Mouse (Mus musculus) liver, adult 2 months (tissue): ENCODE results near the gene Ifitm2. TPM values are rescaled to one million over a fixed set of nuclear protein-coding genes. Genes with fewer than 3 reads are reported as not detected.

ENCODE experiments used
- DNase-seq: peaks from one replicate; pipeline ENCODE4 v3.0.0-alpha.2; 2011; ENCODE audit warnings: low read depth, low spot score; ENCODE audit errors: extremely low read depth
- H3K27ac ChIP-seq: fragments of 200-500 bp; replicated peaks from 2 replicates; pipeline ENCODE4 v1.5.1; 2012; ENCODE audit warnings: low read depth, mild to moderate bottlenecking, control low read depth, inconsistent platforms, low read length; ENCODE audit not compliant: insufficient read depth
- H3K27me3 ChIP-seq: fragments of 200-500 bp; 2 replicates; pipeline ENCODE4 v1.6.1; 2012; ENCODE audit warnings: mild to moderate bottlenecking, moderate library complexity, low read length, inconsistent platforms; ENCODE audit not compliant: control insufficient read depth, insufficient read depth
- H3K36me3 ChIP-seq: fragments of 200-500 bp; 2 replicates; pipeline ENCODE4 v1.6.1; 2012; ENCODE audit warnings: low read length, inconsistent platforms; ENCODE audit not compliant: control insufficient read depth, insufficient read depth
- H3K4me1 ChIP-seq: fragments of 200-500 bp; 2 replicates; pipeline ENCODE4 v1.6.1; 2011; ENCODE audit warnings: low read length; ENCODE audit not compliant: control insufficient read depth, insufficient read depth
- H3K4me3 ChIP-seq: fragments of 200-500 bp; 2 replicates; pipeline ENCODE4 v1.5.1; 2011; ENCODE audit warnings: low read depth, mild to moderate bottlenecking, control low read depth, low read length, moderate library complexity; ENCODE audit not compliant: insufficient read depth
- H3K79me2 ChIP-seq: fragments of 200-500 bp; 2 replicates; pipeline ENCODE4 v1.6.1; 2012; ENCODE audit warnings: inconsistent platforms, mild to moderate bottlenecking, low read length, moderate library complexity; ENCODE audit not compliant: control insufficient read depth, insufficient read depth
- H3K9ac ChIP-seq: fragments of 200-500 bp; 2 replicates; pipeline ENCODE4 v1.6.1; 2012; ENCODE audit warnings: low read depth, mild to moderate bottlenecking, control low read depth, inconsistent platforms, low read length
- CTCF ChIP-seq: fragments of 200-500 bp; IDR thresholded peaks from 2 replicates; pipeline ENCODE4 v1.5.1; 2011; ENCODE audit warnings: low read depth, low read length, control low read depth
- POLR2A ChIP-seq: fragments of 200-500 bp; IDR thresholded peaks from 2 replicates; pipeline ENCODE4 v1.6.1; 2011; ENCODE audit warnings: low read length, control low read depth; ENCODE audit not compliant: insufficient read depth; ENCODE audit errors: extremely low read depth
- WGBS: fragments of 180-500 bp; shearing (Covaris S2); methylation state at CpG from one replicate; pipeline ENCODE4 v1.1.7; 2018; 5-methylcytosine and 5-hydroxymethylcytosine counted together
- polyA plus RNA-seq: library from polyadenylated mRNA; depleted of rRNA; stranded (reverse); fragments of >200 nt; gene quantifications from 2 replicates; pipeline ENCODE4 v1.2.3, GENCODE M21; 2012
- total RNA-seq: library from RNA; depleted of rRNA; stranded (reverse); fragments of >200 nt; gene quantifications from 2 replicates; pipeline ENCODE4 v1.2.3, GENCODE M21; 2014

Ifitm2 gene
- total and polyA plus RNA-seq, 2 experiments: 270 to 1,028 TPM

DNA sequence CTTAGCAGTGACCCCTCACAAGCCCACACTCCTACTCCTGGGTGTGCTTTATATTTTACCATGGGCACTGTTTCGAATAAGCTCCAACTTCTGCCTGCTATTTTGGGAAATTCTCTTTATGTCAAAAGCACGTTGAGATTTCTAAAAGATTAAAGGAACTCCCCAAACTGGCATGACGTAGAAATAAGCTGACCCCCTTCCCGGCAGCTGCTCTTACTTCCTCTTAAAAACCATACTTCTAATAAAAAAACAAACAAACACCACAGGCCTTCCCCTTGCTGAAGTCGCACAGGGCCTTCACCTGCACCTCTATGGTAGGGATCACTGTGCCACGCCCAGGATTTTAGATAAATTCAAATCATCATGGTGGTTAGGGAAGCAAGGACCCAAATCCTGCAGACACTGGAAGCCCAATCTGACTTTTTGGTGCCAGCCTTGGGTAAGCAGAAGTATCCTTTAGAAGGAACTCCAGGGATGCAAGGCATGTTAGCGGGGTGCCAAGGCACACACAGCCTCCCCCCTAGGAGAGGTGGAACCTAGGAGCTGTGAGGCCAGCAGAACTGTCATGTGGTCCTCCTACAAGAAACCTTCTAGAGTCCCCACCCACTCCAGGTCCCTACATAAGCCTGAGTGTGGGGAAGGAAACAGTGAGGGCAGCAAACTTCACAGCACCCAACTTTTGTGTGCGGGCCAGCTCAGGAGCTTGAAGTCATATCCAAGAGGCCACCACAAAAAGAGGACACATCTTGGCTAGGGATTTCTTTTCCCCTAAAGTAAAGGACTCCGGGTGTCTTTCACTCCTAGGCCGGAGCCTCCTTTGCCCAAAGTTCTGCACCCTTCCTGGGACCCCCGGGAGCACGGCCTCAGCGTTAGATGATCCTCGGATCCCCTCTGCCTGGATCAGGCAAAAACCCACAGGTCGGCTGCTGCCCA, 1.7 kb downstream of the Ifitm2 start:
- H3K79me2 ChIP-seq: peaks cover 17% of the 10 kb centered on the region
- H3K27ac ChIP-seq: peak overlapping the region; percentile 95

GRCm38 (mm10) chr7:140953133-140953532, 2.7 kb downstream of the Ifitm2 start:
- TF ChIP-seq POLR2A (no peak), CTCF (no peak)
- Histone ChIP-seq H3K9ac (peak overlapping the region; percentile 30), H3K27ac (peak overlapping the region; percentile 72), H3K4me1 (peaks cover 12% of the 10 kb centered on the region), H3K79me2 (peaks cover 17% of the 10 kb centered on the region), H3K27me3 (no peaks in the 10 kb centered on the region), H3K36me3 (no peaks in the 10 kb centered on the region), H3K4me3 (no peak overlapping the region; the same call in 1 of the 2 replicates)
- no peak for DNase-seq
- WGBS: 64% methylated on average over 11 of the region's 11 CpGs

More for the DNA sequence above, 1.7 kb downstream of the Ifitm2 start:
- no peak for TF ChIP-seq CTCF
- TF ChIP-seq POLR2A: no peak
- Histone ChIP-seq H3K4me1 (peaks cover 11% of the 10 kb centered on the region), H3K27me3 (no peaks in the 10 kb centered on the region), H3K9ac (peak overlapping the region; percentile 67), H3K4me3 (peak overlapping the region; percentile 77), H3K36me3 (no peaks in the 10 kb centered on the region)
- 40% methylated on average over 15 of the region's 15 CpGs for WGBS
- DNase-seq: no peak

- DNase-seq: no peak
- H3K4me1 ChIP-seq: peaks cover 15% of the 10 kb centered on the region
- H3K27ac ChIP-seq: peak overlapping the region; percentile 72
- peaks cover 17% of the 10 kb centered on the region for H3K79me2 ChIP-seq
- peak overlapping the region; percentile 22; the same call in 1 of the 2 replicates for H3K9ac ChIP-seq
- H3K4me3 ChIP-seq: no peak overlapping the region
- H3K27me3 ChIP-seq: no peaks in the 10 kb centered on the region
- TF ChIP-seq POLR2A (no peak), CTCF (no peak)
- H3K36me3 ChIP-seq: no peaks in the 10 kb centered on the region
- 70% methylated on average over 7 of the region's 7 CpGs for WGBS
Measured at GRCm38 (mm10) chr7:140952441-140952840, 3.3 kb downstream of the Ifitm2 start.

- Histone ChIP-seq H3K27me3 (no peaks in the 10 kb centered on the region), H3K4me1 (peaks cover 16% of the 10 kb centered on the region; the same call in 1 of the 2 replicates), H3K9ac (peak overlapping the region; percentile 24; the same call in 1 of the 2 replicates), H3K4me3 (no peak overlapping the region), H3K36me3 (no peaks in the 10 kb centered on the region), H3K79me2 (peaks cover 17% of the 10 kb centered on the region), H3K27ac (peak overlapping the region; percentile 58)
- DNase-seq: no peak
- TF ChIP-seq CTCF (no peak), POLR2A (no peak)
- 59% methylated on average over 6 of the region's 6 CpGs for WGBS
Measured at GRCm38 (mm10) chr7:140951765-140952164, 4.0 kb downstream of the Ifitm2 start.

- H3K9ac ChIP-seq: peak overlapping the region; percentile 44
- no peaks in the 10 kb centered on the region for H3K27me3 ChIP-seq
- H3K36me3 ChIP-seq: no peaks in the 10 kb centered on the region
- H3K27ac ChIP-seq: peak overlapping the region; percentile 67
- no peak overlapping the region for H3K4me3 ChIP-seq
- peaks cover 14% of the 10 kb centered on the region; the same call in 1 of the 2 replicates for H3K4me1 ChIP-seq
- TF ChIP-seq CTCF (no peak), POLR2A (no peak)
- H3K79me2 ChIP-seq: peaks cover 17% of the 10 kb centered on the region
- no peak for DNase-seq
- 36% methylated on average over 8 of the region's 8 CpGs for WGBS
Measured at GRCm38 (mm10) chr7:140951051-140951450, 4.7 kb downstream of the Ifitm2 start.
